Mouse (Mus musculus) CH12.LX (cell line): Measurements from ENCODE around the gene Sept8. TPM values are rescaled to one million over a fixed set of nuclear protein-coding genes. Genes with fewer than 3 reads are reported as not detected.
A peak's percentile ranks its signal among the peaks of the same experiment; 100 is the strongest.

Experiments used
- DNase-seq: peaks from one replicate; pipeline ENCODE4 v3.0.0-alpha.2; 2013; ENCODE audit errors: extremely low read depth
- H3K27ac ChIP-seq: 2 replicates; pipeline ENCODE4 v1.5.1; 2012; ENCODE audit warnings: low read depth, mild to moderate bottlenecking, control low read depth, moderate library complexity; ENCODE audit not compliant: insufficient read depth
- H3K27me3 ChIP-seq: replicated peaks from 2 replicates; pipeline ENCODE3; 2012; ENCODE audit warnings: inconsistent platforms
- H3K36me3 ChIP-seq, 2 experiments: replicated peaks in 1 of 2; 2 replicates each; pipeline versions ENCODE3 to v1.6.1; 2012; ENCODE audit warnings: inconsistent platforms in 1 of 2, low read length in 1 of 2, mild to moderate bottlenecking in 1 of 2, mixed read lengths in 1 of 2, moderate library complexity in 1 of 2; ENCODE audit not compliant: control insufficient read depth in 1 of 2, insufficient read depth in 1 of 2
- H3K4me1 ChIP-seq, 2 experiments: 2 replicates each; pipeline ENCODE4 v1.6.1; 2012; ENCODE audit warnings: inconsistent platforms in 1 of 2, moderate library complexity in 1 of 2; ENCODE audit not compliant: insufficient read depth in 2 of 2, control insufficient read depth in 1 of 2
- H3K4me2 ChIP-seq: 2 replicates; pipeline ENCODE4 v1.6.1; 2012; ENCODE audit warnings: low read depth, mild to moderate bottlenecking, control low read depth; ENCODE audit not compliant: poor library complexity, insufficient read depth, severe bottlenecking
- H3K4me3 ChIP-seq, 3 experiments: fragments of 150-350 bp in 1 of 3; sonication (generic) in 1 of 3; replicated peaks in 1 of 3; 2 replicates each; pipeline versions ENCODE3 to v1.5.1; 2011 to 2012; ENCODE audit warnings: low read depth in 2 of 3, low read length in 2 of 3, mild to moderate bottlenecking in 2 of 3, moderate library complexity in 2 of 3, control low read depth in 1 of 3, improper control_type of control experiment in 1 of 3, inconsistent platforms in 1 of 3, mixed read lengths in 1 of 3; ENCODE audit not compliant: poor library complexity in 1 of 3
- H3K79me2 ChIP-seq: replicated peaks from 2 replicates; pipeline ENCODE4 v1.6.1; 2012; ENCODE audit warnings: mild to moderate bottlenecking, moderate library complexity; ENCODE audit not compliant: control insufficient read depth, poor library complexity, insufficient read depth, severe bottlenecking; ENCODE audit errors: extremely low read depth
- H3K9ac ChIP-seq: 2 replicates; pipeline ENCODE4 v1.6.1; 2012; ENCODE audit warnings: low read depth, mild to moderate bottlenecking, control low read depth, moderate library complexity; ENCODE audit not compliant: insufficient read depth
- H3K9me3 ChIP-seq: replicated peaks from 2 replicates; pipeline ENCODE3; 2012; ENCODE audit warnings: low read length, inconsistent platforms, mixed read lengths
- BHLHE40 ChIP-seq: IDR thresholded peaks from 2 replicates; pipeline ENCODE4 v1.6.1; 2011; ENCODE audit warnings: mild to moderate bottlenecking, low read depth, low read length, improper control_type of control experiment
- CHD2 ChIP-seq: IDR thresholded peaks from 2 replicates; pipeline ENCODE4 v1.6.1; 2011; ENCODE audit warnings: low read length, improper control_type of control experiment
- CTCF ChIP-seq, 2 experiments: IDR thresholded peaks in 1 of 2; conservative IDR thresholded peaks in 1 of 2; 2 replicates each; pipeline ENCODE4 v1.5.1; 2011 to 2012; ENCODE audit warnings: low read depth in 2 of 2, low read length in 2 of 2, improper control_type of control experiment in 1 of 2, inconsistent platforms in 1 of 2, mild to moderate bottlenecking in 1 of 2, moderate library complexity in 1 of 2
- ETS1 ChIP-seq: conservative IDR thresholded peaks from 2 replicates; pipeline ENCODE4 v1.6.1; 2012; ENCODE audit warnings: low read depth, mild to moderate bottlenecking, inconsistent platforms, low read length, improper control_type of control experiment, moderate library complexity
- JUND ChIP-seq: conservative IDR thresholded peaks from 2 replicates; pipeline ENCODE4 v1.6.1; 2011; ENCODE audit warnings: low read depth, low read length, improper control_type of control experiment
- MAFK ChIP-seq: IDR thresholded peaks from 2 replicates; pipeline ENCODE4 v1.6.1; 2011; ENCODE audit warnings: low read length, improper control_type of control experiment; ENCODE audit not compliant: insufficient replicate concordance
- MAX ChIP-seq: IDR thresholded peaks from 2 replicates; pipeline ENCODE4 v1.6.1; 2011; ENCODE audit warnings: low read length, improper control_type of control experiment
- MAZ ChIP-seq: IDR thresholded peaks from 2 replicates; pipeline ENCODE4 v1.6.1; 2012; ENCODE audit warnings: low read depth, mild to moderate bottlenecking, inconsistent platforms, low read length, improper control_type of control experiment, moderate library complexity
- MXI1 ChIP-seq: IDR thresholded peaks from 2 replicates; pipeline ENCODE4 v1.6.1; 2011; ENCODE audit warnings: mild to moderate bottlenecking, low read depth, low read length, improper control_type of control experiment
- MYC ChIP-seq: IDR thresholded peaks from 2 replicates; pipeline ENCODE4 v1.6.1; 2011; ENCODE audit warnings: low read depth, mild to moderate bottlenecking, improper control_type of control experiment, low read length
- NRF1 ChIP-seq: IDR thresholded peaks from 2 replicates; pipeline ENCODE4 v1.6.1; 2014; ENCODE audit warnings: low read depth, mild to moderate bottlenecking, inconsistent platforms, low read length, improper control_type of control experiment, moderate library complexity
- RAD21 ChIP-seq: IDR thresholded peaks from 2 replicates; pipeline ENCODE4 v1.6.1; 2011; ENCODE audit warnings: low read depth, mild to moderate bottlenecking, low read length, improper control_type of control experiment, moderate library complexity
- SMC3 ChIP-seq: IDR thresholded peaks from 2 replicates; pipeline ENCODE4 v1.6.1; 2011; ENCODE audit warnings: low read depth, low read length, improper control_type of control experiment
- TCF12 ChIP-seq: IDR thresholded peaks from 2 replicates; pipeline ENCODE4 v1.6.1; 2014; ENCODE audit warnings: low read depth, mild to moderate bottlenecking, inconsistent platforms, low read length, improper control_type of control experiment
- UBTF ChIP-seq: IDR thresholded peaks from 2 replicates; pipeline ENCODE4 v1.6.1; 2012; ENCODE audit warnings: low read depth, mild to moderate bottlenecking, inconsistent platforms, low read length, improper control_type of control experiment, moderate library complexity
- ZKSCAN1 ChIP-seq: IDR thresholded peaks from 2 replicates; pipeline ENCODE4 v1.6.1; 2012; ENCODE audit warnings: low read depth, inconsistent platforms, low read length, improper control_type of control experiment, borderline replicate concordance
- dilution Hi-C: fragments of 300-500 bp; cut with MboI; formaldehyde crosslinking; loops from 2 replicates; pipeline ENCODE4 v1.14.3; 2020; ENCODE audit warnings: low sequenced_read_pairs; ENCODE audit not compliant: extremely low pct_unique_long_range_greater_than_20kb, extremely low pct_ligation_motif_present
- in situ Hi-C: fragments of 300-500 bp; cut with MboI; formaldehyde crosslinking; loops from 3 replicates; pipeline ENCODE4 v1.14.3; 2019; ENCODE audit warnings: low sequenced_read_pairs, low pct_ligation_motif_present, low pct_unique_long_range_greater_than_20kb, mixed read lengths
- polyA plus RNA-seq: library from polyadenylated mRNA; unstranded; fragments of >175 nt; gene quantifications from 2 replicates; pipeline ENCODE4 v1.2.1, GENCODE M21; 2012; ENCODE audit warnings: low read depth; ENCODE audit not compliant: insufficient read length
- total RNA-seq, 2 experiments: library from RNA; depleted of rRNA; stranded (reverse); fragments of 300-350 nt in 1 of 2; fragments of >200 nt in 1 of 2; gene quantifications; 2 replicates each; pipeline ENCODE4 v1.2.3; 2012 to 2014

Sept8 gene
- total and polyA plus RNA-seq, 3 experiments = 8.5 to 21.9 (median 15.2) TPM

GRCm38 (mm10) chr11:53483159-53483891 is 35.7 kb upstream of the Sept8 start:
- TF ChIP-seq SMC3 (no peak), TCF12 (no peak), MXI1 (no peak), MAX (no peak), NRF1 (no peak), BHLHE40 (no peak), UBTF (no peak), ZKSCAN1 (no peak)
- TF ChIP-seq, all 38 proteins: peak for 0
- Histone ChIP-seq H3K9me3 (peaks cover 18% of the 10 kb centered on the region), H3K36me3 (peaks cover 0 to 2% of the 10 kb centered on the region in 2 experiments), H3K9ac (no peak overlapping the region), H3K27ac (no peak overlapping the region), H3K4me3 (no peak overlapping the region), H3K79me2 (no peaks in the 10 kb centered on the region), H3K4me1 (peaks cover 14 to 16% of the 10 kb centered on the region in 2 experiments), H3K27me3 (no peaks in the 10 kb centered on the region), H3K4me2 (no peak overlapping the region)
- no peak for DNase-seq
- dilution Hi-C loops = no loop called here
- in situ Hi-C loops = no loop called here

- Histone ChIP-seq H3K9ac (no peak overlapping the region), H3K36me3 (no peaks in the 10 kb centered on the region), H3K4me2 (no peak overlapping the region), H3K9me3 (no peaks in the 10 kb centered on the region), H3K27ac (no peak overlapping the region), H3K79me2 (no peaks in the 10 kb centered on the region), H3K27me3 (no peaks in the 10 kb centered on the region), H3K4me3 (no peak overlapping the region), H3K4me1 (peaks cover 14 to 21% of the 10 kb centered on the region in 2 experiments)
- no peak for DNase-seq
- dilution Hi-C loops (no loop called here), in situ Hi-C loops (no loop called here)
- TF ChIP-seq CHD2 (no peak), SMC3 (peak; percentile 53), RAD21 (peak; percentile 47), MAFK (peak; percentile 57; the same call in 1 of the 2 replicates), MAX (peak; percentile 48; the same call in 1 of the 2 replicates), ETS1 (no peak), MAZ (no peak), MYC (peak; percentile 89), JUND (0 out of 2 replicates have a peak, but pooled peaks have one; percentile 18), CTCF (conservative IDR thresholded peaks at IDR 0.05 in 1 of 2, IDR thresholded peaks at IDR 0.05 in 1 of 2; ENCODE audit: low read depth in 2 of 2, low read length in 2 of 2) (peak; percentile 44 to 67; a peak in 3 of 4 replicates)
Observed at GRCm38 (mm10) chr11:53485719-53486118, 33.3 kb upstream of the Sept8 start.
